Mouse (Mus musculus) lung, embryonic 14.5 days (tissue): Measurements from ENCODE around the gene Rab11fip5. TPM values are rescaled to one million over a fixed set of nuclear protein-coding genes. Genes with fewer than 3 reads are reported as not detected.

Source experiments
- ATAC-seq: fragments of 200-750 bp; cut with Nextera tagmentation; 2 replicates; pipeline ENCODE4 v1.8.0; 2017; ENCODE audit warnings: mild to moderate bottlenecking, moderate TSS enrichment, moderate library complexity; ENCODE audit not compliant: insufficient read depth
- DNase-seq: peaks from one replicate; pipeline ENCODE4 v3.0.0-alpha.2; 2015
- H3K27ac ChIP-seq: fragments of 300-500 bp; sonication (generic); 2 replicates; pipeline ENCODE4 v1.5.1; 2014; ENCODE audit warnings: low read depth, mild to moderate bottlenecking, moderate library complexity
- H3K27me3 ChIP-seq: fragments of 300-500 bp; sonication (generic); 2 replicates; pipeline ENCODE4 v1.6.1; 2014; ENCODE audit warnings: low read length, control low read depth; ENCODE audit not compliant: insufficient read depth
- H3K36me3 ChIP-seq: fragments of 300-500 bp; sonication (generic); 2 replicates; pipeline ENCODE4 v1.6.1; 2014; ENCODE audit warnings: control low read depth; ENCODE audit not compliant: insufficient read depth
- H3K4me1 ChIP-seq: fragments of 300-500 bp; sonication (generic); 2 replicates; pipeline ENCODE4 v1.6.1; 2014; ENCODE audit warnings: antibody characterized with exemption, control low read depth; ENCODE audit not compliant: insufficient read depth
- H3K4me2 ChIP-seq: fragments of 300-500 bp; sonication (generic); 2 replicates; pipeline ENCODE4 v1.6.1; 2014; ENCODE audit warnings: mild to moderate bottlenecking
- H3K4me3 ChIP-seq: fragments of 300-500 bp; sonication (generic); 2 replicates; pipeline ENCODE4 v1.5.1; 2014; ENCODE audit warnings: low read depth, low read length
- H3K9ac ChIP-seq: fragments of 300-500 bp; sonication (generic); 2 replicates; pipeline ENCODE4 v1.6.1; 2014
- H3K9me3 ChIP-seq: fragments of 300-500 bp; sonication (generic); 2 replicates; pipeline ENCODE4 v1.6.1; 2016; ENCODE audit warnings: low read depth, low read length, control low read depth
- CTCF ChIP-seq: IDR thresholded peaks from 2 replicates; pipeline ENCODE4 v1.5.1; 2016; ENCODE audit warnings: antibody characterized with exemption, low read depth
- WGBS: fragments of 180-500 bp; shearing (Covaris S2); extraction: QIAGEN DNeasy Blood & Tissue Kit; methylation state at CpG from one replicate; pipeline ENCODE4 v1.1.7; 2014; 5-methylcytosine and 5-hydroxymethylcytosine counted together
- polyA plus RNA-seq: library from polyadenylated mRNA; unstranded; fragments of >200 nt; fragmentation: Nextera tagmentation; extraction: Ambion mirVana; gene quantifications from 2 replicates; pipeline ENCODE4 v1.2.1, GENCODE M21; 2014

Rab11fip5 gene
- polyA plus RNA-seq, 1 experiment from 2014 or later: 10.1 TPM

DNA sequence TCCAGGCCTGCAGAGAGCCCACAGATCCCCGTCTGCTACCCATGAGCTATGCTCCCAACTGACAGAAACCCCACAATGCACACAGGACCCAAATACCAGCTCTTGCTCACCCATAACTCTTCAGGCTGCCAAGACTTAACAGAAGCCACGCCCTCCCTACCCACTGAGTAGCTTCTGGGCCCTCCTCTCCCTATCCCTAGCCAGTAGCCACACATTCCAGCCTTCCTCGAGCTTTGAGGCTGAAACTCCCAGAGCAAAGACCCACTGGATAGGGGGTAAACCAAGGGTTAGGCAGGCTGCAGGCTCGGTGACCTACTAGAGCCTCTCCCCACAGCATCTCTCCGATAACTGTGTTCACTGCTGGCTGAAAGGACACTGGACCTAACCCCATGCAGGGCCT, 5.7 kb downstream of the Rab11fip5 start:
- peak; percentile 36; the same call in 1 of the 2 replicates for ATAC-seq
- WGBS: 47% methylated on average over 5 of the region's 5 CpGs

DNA sequence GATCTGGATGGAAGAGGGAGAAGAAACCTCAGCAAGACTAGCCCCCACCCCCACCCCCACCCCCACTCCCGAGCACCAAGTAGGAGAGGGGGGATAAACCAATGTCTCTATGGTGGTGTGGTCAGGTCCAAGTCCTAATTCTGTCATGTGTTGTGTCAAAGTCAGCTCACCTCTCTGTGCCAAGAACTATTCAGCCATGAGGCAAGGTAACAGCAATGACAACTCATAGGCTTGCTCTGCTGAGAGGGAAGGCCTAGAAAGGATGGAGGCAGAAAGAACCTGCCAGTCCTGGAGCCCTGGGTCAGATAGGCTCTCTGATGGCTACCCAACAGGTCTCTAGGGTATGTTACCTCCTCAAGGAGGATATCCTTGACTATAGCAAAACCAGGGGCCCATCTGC, 6.3 kb downstream of the Rab11fip5 start:
- Histone ChIP-seq H3K4me3 (no peak overlapping the region), H3K4me2 (no peak overlapping the region), H3K27ac (no peak overlapping the region), H3K4me1 (peaks cover 34% of the 10 kb centered on the region), H3K9me3 (no peaks in the 10 kb centered on the region), H3K36me3 (no peaks in the 10 kb centered on the region), H3K27me3 (no peaks in the 10 kb centered on the region), H3K9ac (no peak overlapping the region)
- WGBS: 90% methylated on average over 1 of the region's 1 CpGs
- ATAC-seq (no peak), DNase-seq (no peak)
- TF ChIP-seq CTCF: no peak

More for the DNA sequence above, 5.7 kb downstream of the Rab11fip5 start:
- H3K4me2 ChIP-seq: peak overlapping the region; percentile 24; the same call in 1 of the 2 replicates
- no peak overlapping the region for H3K9ac ChIP-seq
- H3K9me3 ChIP-seq: no peaks in the 10 kb centered on the region
- no peak overlapping the region for H3K4me3 ChIP-seq
- peak overlapping the region; percentile 80 for H3K27ac ChIP-seq
- peak; percentile 33 for DNase-seq
- TF ChIP-seq CTCF: no peak
- no peaks in the 10 kb centered on the region for H3K36me3 ChIP-seq
- peaks cover 39% of the 10 kb centered on the region for H3K4me1 ChIP-seq
- no peaks in the 10 kb centered on the region for H3K27me3 ChIP-seq

DNA sequence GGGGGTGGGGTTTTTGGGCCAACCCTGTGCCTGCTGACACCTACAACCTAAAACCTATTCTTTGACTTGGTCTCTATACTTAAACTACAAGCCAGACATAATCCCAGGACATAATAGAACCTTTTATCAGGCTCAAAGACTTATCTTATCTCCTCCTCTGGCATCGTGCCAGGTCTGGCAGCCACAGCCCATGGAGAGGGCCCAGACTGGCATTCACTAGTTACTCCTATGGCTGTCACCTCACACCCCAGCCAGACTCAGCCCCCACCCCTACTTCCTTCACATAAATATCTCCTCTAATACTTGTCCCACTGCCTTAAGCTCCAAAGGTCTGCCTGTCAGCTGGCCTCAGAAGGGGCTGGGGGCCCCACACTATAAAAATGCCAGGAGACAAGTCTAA, 8.0 kb downstream of the Rab11fip5 start:
- peak; percentile 39; the same call in 1 of the 2 replicates for ATAC-seq
- Histone ChIP-seq H3K4me3 (no peak overlapping the region), H3K4me2 (no peak overlapping the region), H3K27ac (peak overlapping the region; percentile 10; the same call in 1 of the 2 replicates), H3K36me3 (no peaks in the 10 kb centered on the region), H3K9ac (no peak overlapping the region), H3K4me1 (peaks cover 29% of the 10 kb centered on the region; the same call in 1 of the 2 replicates), H3K9me3 (no peaks in the 10 kb centered on the region), H3K27me3 (no peaks in the 10 kb centered on the region)
- no peak for TF ChIP-seq CTCF
- 22% methylated on average over 1 of the region's 1 CpGs for WGBS
- peak; percentile 61 for DNase-seq

DNA sequence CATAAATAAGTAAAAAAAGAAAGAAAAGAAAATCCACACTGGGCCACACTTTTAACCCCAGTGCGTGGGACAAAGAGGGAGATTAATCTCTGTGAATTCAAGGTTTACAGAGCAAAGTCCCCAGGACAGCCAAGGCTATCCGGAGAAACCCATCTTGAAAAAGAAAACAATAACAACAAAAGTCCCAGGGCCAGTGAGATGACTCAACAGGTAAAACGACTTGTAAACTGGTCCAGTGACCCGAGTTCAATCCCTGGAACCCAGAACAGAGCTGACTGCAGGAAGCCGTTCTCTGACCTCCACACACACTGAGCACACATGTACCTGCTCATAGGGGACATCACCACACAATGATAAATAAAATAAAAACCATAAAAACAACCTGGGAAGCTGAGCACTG, 10.0 kb downstream of the Rab11fip5 start:
- 66% methylated on average over 5 of the region's 5 CpGs for WGBS
- Histone ChIP-seq H3K9ac (no peak overlapping the region), H3K4me3 (no peak overlapping the region), H3K36me3 (no peaks in the 10 kb centered on the region), H3K27me3 (no peaks in the 10 kb centered on the region), H3K4me1 (peaks cover 17% of the 10 kb centered on the region; the same call in 1 of the 2 replicates), H3K9me3 (no peaks in the 10 kb centered on the region), H3K27ac (no peak overlapping the region), H3K4me2 (no peak overlapping the region)
- DNase-seq (no peak), ATAC-seq (no peak)
- TF ChIP-seq CTCF: no peak

DNA sequence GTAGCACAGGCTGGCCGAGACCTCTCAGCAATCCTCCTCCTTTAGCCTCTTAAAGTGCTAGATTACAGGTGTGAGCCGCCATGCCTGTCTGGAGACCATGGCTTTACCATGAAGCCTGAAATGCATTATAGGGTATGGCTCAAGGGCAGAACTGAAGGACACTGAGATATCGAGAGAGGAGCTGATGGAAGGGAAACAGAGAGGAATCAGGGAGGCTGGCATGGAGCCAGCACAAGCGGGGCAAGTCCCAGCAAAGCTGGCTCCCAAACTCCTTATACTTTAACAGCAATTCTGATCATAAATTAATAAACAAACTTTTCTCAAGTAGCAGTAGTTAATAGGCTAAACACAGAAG, 10.6 kb downstream of the Rab11fip5 start:
- H3K9me3 ChIP-seq: no peaks in the 10 kb centered on the region
- no peaks in the 10 kb centered on the region for H3K27me3 ChIP-seq
- H3K27ac ChIP-seq: no peak overlapping the region
- 64% methylated on average over 4 of the region's 4 CpGs for WGBS
- H3K36me3 ChIP-seq: no peaks in the 10 kb centered on the region
- no peak for TF ChIP-seq CTCF
- no peak overlapping the region for H3K4me2 ChIP-seq
- H3K4me3 ChIP-seq: no peak overlapping the region
- peaks cover 13% of the 10 kb centered on the region; the same call in 1 of the 2 replicates for H3K4me1 ChIP-seq
- DNase-seq: no peak
- H3K9ac ChIP-seq: no peak overlapping the region
- no peak for ATAC-seq

DNA sequence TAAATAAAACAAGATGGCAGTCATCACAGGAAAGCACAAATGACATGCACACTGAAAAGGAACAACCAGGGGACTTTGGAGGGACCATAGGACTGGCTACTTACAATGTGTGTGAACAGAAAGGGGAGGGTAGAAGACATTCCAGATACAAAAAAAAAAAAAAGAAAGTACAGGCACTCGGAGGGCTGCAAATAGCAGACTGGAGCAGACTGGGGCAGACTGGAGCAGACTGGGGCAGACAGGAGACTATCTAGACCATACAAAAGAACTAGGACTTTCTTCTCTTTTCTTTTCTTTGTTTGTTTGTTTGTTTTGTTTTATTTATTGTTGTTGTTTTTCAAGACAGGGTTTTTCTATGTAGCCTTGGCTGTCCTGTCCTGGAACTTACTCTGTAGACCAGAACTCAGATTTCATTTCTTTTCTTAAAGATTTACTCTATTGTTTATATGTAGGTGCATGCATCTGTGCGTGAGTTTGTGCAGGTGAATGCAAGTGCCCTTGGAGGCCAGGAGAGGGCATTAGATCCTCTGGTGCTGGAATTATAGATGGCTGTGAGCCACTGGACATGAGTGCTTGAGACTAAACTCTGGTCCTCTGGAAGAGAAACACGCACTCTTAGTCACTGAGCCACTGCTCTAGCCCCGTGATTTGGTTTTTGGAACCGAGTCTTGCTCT, 11.1 kb downstream of the Rab11fip5 start:
- no peak for TF ChIP-seq CTCF
- WGBS: 86% methylated on average over 5 of the region's 5 CpGs
- Histone ChIP-seq H3K9me3 (no peaks in the 10 kb centered on the region), H3K4me2 (no peak overlapping the region), H3K4me1 (peaks cover 8% of the 10 kb centered on the region; the same call in 1 of the 2 replicates), H3K4me3 (no peak overlapping the region), H3K36me3 (no peaks in the 10 kb centered on the region), H3K9ac (no peak overlapping the region), H3K27me3 (no peaks in the 10 kb centered on the region), H3K27ac (no peak overlapping the region)
- ATAC-seq (no peak), DNase-seq (no peak)

DNA sequence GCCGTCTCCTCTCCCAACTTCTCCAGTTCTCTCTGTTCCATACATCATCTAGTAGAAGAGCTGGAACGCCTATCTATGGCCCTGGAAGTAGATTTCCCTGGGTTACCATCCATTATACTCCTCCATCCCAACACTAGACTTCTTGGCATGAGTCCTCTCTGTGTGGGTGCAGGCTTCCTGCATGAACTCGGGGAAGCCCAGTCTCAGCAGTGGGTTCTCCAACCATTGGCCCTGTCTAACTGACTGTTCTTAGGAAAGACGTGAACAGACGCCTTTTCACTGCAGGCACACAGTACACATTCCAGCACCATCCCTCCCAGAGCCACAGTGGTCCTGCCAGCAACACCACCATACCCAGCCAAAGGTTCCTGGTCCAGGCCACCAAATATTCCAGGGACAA, 11.8 kb downstream of the Rab11fip5 start:
- no peak; the same call in 1 of the 2 replicates for ATAC-seq
- DNase-seq: no peak
- WGBS: 82% methylated on average over 5 of the region's 5 CpGs

More for the DNA sequence above, 11.8 kb downstream of the Rab11fip5 start:
- no peaks in the 10 kb centered on the region for H3K36me3 ChIP-seq
- 0 out of 2 replicates have a peak, but pooled peaks cover 5% of the 10 kb centered on the region for H3K4me1 ChIP-seq
- H3K9me3 ChIP-seq: no peaks in the 10 kb centered on the region
- H3K4me2 ChIP-seq: no peak overlapping the region
- no peaks in the 10 kb centered on the region for H3K27me3 ChIP-seq
- no peak overlapping the region for H3K27ac ChIP-seq
- TF ChIP-seq CTCF: no peak
- no peak overlapping the region for H3K9ac ChIP-seq
- H3K4me3 ChIP-seq: no peak overlapping the region
